Mouse (Mus musculus) lung, postnatal 10 days (tissue): ENCODE measurements around the gene Lat2.

Source experiments
- DNase-seq: peaks from one replicate; pipeline ENCODE4 v3.0.0; 2021

The Lat2 gene

GRCm38 (mm10) chr5:134568964-134569491 lies 45.8 kb downstream of the Lat2 start:
- peak; percentile 51 for DNase-seq

- no peak for DNase-seq
Measured at GRCm38 (mm10) chr5:134568030-134568429, 46.8 kb downstream of the Lat2 start.

GRCm38 (mm10) chr5:134567445-134567844 lies 47.4 kb downstream of the Lat2 start:
- no peak for DNase-seq

GRCm38 (mm10) chr5:134565696-134566095 lies 49.1 kb downstream of the Lat2 start:
- no peak for DNase-seq

GRCm38 (mm10) chr5:134564272-134564671 lies 50.6 kb downstream of the Lat2 start:
- no peak for DNase-seq

- DNase-seq: no peak
Measured at GRCm38 (mm10) chr5:134560450-134561171, 54.2 kb downstream of the Lat2 start.

- no peak for DNase-seq
Measured at GRCm38 (mm10) chr5:134560071-134560449, 54.8 kb downstream of the Lat2 start, which contains the start of gene Syna. Gene Syna, minus strand, starts transcription at chr5:134560171.

- DNase-seq: peak; percentile 90
Measured at GRCm38 (mm10) chr5:134555463-134556164, 59.2 kb downstream of the Lat2 start.

GRCm38 (mm10) chr5:134553951-134554546 lies 60.8 kb downstream of the Lat2 start:
- DNase-seq: no peak

- DNase-seq: peak; percentile 99
Measured at GRCm38 (mm10) chr5:134552110-134552972, 62.5 kb downstream of the Lat2 start, which contains the start of gene Clip2. Gene Clip2, minus strand, starts transcription at chr5:134552434.

- DNase-seq: peak; percentile 71
Measured at GRCm38 (mm10) chr5:134551233-134552109, 63.4 kb downstream of the Lat2 start.

GRCm38 (mm10) chr5:134550836-134551232 lies 64.0 kb downstream of the Lat2 start:
- no peak for DNase-seq
